Mouse (Mus musculus) liver (tissue): ENCODE measurements around the gene Atp1a1.

Experiments used
- DNase-seq: peaks from one replicate; pipeline ENCODE4 v3.0.0-alpha.2; 2020; ENCODE audit warnings: mixed read lengths

Gene Atp1a1

DNA sequence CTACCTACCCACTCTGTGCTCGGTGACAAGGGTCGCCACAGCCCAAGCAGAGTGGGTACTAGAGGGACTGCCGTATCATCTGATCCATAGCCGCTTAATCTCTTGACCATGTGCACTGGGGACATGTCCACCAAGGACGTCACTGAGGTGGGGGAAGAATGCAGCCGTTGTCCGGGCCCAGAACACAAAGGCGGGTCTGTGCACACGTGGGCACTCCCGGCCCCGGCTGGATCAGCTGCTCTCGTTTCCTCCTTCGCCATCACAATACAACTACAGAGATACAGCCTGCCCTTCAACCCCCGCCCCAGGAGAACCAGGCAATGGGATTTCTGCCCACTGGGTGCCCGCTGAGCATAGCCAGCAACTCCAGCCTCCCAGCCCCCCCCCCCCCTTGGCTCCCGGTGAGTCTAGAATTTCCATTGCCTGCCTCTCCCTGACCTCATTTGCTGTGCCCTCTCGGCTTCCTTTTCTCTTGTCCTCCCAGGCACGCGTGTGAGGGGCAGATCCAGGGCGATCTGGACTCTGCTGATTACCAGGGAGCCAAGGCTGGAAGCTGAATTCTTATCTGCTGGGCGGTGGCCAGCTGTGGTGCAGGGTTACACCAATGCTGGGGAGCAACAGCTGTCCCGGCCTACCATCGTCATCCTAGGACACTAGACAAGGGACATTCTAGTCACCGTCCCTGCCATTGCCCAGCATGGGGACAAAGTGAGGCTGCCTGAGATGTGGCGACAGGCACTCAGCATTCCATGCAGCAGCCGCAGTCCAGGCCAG, 52.8 kb downstream of the Atp1a1 start:
- peak; percentile 94 for DNase-seq

DNA sequence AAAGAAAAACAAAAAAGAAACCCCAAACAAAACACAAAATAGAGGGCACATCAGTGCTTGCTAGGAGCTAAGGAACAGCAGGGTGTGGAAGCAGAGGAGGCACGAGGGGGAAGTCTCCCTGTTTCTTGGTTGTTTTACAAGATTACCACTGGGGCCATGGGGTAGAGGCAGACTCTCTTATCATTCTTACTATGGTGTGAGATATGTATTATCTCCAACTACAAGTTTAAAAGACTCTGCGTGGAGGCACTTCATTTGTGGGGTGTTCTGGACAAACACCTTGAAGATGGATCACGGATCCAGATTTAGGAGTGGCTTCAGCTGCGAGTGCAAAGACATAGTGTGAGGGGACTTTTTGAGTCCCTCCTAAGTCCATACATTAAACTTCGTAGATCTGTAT, 54.7 kb downstream of the Atp1a1 start:
- peak; percentile 48 for DNase-seq

DNA sequence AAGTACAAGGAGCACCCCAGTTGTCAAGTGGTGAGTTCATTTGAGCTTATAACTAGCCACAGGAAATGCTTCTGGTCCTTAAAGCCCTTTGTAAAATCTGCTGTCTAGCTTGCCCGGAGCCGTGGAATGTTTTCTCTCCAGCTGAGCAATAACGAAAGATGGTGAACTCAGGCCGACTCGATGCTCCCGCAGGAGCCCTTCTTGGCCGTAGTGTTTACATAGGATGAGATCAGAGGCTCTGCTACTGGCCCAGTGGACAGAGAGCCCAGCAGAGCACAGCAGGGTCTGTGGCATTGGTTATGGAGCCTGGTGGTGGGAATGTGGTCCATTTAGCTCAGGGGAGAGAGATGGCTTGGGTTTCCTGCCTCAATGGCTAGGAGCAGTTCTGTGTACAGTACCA, 60.4 kb downstream of the Atp1a1 start:
- no peak for DNase-seq

DNA sequence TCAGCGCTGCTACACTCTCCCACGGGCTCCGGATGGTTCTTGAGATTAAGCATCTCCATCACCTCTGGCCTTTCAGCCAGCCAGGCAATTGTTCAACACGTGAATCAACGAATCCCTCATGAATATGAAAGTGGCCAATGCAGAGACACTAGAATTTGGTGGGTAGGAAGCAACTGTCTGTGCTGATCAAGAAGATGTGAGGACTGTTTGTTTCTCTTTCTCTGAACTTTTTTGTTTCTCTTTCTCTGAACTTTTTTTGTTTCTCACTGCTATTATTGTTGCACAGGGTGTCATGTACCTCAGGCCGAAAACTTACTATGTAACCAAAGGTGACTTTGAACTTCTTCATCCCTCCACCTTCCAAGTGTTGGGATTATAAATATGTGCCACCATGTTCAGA, 62.9 kb downstream of the Atp1a1 start:
- no peak for DNase-seq

DNA sequence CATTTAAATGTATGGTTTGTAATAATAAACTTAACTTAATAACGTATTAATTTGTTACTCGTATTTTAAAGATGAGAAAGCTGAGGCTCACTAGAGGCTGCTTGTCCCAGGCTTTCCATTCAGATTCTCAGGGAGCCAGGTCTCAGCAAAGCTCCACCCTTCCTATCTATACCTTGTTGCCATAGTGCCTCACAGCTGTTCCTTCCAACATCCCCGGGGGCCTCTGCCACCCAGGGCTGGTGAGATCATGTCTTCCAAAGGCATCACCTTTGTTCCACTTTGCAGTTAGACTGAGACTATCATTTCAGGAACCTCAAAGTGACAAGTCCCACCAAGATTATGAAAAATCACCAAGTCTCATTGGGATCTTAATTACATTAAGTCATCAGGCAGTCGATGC, 63.9 kb downstream of the Atp1a1 start:
- no peak for DNase-seq

DNA sequence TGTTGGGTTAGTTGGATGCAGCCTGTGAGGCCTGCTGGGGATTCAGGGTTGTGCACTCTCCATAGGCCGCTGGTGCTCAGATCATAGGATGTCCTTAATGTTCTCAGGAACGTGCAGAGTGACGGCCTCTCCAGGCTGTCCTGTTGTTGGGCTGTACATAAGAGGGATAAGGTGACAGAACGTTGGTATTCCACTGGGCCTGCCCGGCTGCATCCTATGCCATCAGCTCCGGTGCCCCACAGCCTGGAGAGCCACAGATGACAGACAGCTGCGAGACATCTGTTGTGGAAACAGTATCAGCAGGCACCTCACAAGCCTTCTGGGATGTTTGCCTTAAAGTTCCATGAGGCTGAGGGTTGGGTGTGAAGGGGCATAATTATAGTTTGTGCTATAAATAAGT, 68.2 kb downstream of the Atp1a1 start:
- DNase-seq, result no peak

DNA sequence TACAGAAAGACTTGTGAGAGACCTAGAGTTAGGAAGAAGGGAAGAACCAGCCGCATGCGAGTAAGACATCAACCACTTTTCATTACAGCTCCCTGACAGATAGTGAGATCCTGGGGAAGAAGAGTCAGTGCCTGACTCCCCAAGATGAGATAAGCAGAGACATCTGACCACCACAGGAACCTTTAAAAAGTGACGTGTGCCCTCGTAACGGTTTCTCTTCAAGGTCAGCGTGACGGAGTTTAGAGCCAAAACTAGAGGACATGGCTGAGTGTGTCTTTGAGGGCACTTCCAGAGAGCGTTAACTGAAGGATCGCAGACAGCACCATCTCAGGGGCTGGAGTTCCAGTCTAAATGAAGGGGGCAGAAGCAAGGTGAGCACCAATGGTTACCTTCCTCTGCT, 70.2 kb downstream of the Atp1a1 start:
- DNase-seq, result no peak

DNA sequence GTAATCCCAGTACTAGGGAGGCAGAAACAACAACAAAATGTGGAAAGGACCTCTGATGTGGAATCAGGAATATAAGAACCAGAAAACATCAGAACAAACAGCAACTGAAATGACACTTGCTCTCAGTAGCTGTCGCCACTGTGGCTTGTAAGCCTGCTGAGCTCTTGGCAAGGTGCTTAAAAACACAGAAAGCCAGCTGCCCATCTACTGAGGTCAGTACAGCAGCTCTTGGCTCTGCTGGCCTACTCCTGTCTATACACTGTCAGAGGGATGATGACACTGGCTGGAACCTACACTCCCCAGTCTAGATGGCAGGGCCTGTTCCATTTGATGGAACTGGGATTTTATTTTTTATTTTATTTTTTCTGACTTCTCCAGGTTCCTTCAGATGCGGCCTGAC, 71.1 kb downstream of the Atp1a1 start:
- DNase-seq, result no peak

DNA sequence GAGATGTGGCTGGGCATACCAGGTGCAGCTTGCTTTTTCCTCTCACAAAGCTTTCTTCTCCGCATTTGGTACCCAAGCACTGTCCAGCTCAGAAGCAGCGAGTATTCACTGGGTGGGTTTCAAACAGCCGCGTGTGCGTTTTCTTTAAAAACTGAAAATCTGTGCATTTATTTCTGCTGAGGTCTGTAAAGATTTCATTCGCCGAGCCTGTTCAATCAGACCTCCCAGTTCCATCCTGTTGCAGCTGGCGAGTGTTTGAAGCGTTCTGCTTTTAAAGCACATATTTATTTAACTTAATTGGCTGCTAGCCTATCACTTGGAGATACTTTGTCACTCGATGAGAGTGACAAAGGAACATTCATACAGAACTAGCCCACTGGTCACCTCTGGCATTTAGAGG, 73.6 kb downstream of the Atp1a1 start:
- no peak for DNase-seq

DNA sequence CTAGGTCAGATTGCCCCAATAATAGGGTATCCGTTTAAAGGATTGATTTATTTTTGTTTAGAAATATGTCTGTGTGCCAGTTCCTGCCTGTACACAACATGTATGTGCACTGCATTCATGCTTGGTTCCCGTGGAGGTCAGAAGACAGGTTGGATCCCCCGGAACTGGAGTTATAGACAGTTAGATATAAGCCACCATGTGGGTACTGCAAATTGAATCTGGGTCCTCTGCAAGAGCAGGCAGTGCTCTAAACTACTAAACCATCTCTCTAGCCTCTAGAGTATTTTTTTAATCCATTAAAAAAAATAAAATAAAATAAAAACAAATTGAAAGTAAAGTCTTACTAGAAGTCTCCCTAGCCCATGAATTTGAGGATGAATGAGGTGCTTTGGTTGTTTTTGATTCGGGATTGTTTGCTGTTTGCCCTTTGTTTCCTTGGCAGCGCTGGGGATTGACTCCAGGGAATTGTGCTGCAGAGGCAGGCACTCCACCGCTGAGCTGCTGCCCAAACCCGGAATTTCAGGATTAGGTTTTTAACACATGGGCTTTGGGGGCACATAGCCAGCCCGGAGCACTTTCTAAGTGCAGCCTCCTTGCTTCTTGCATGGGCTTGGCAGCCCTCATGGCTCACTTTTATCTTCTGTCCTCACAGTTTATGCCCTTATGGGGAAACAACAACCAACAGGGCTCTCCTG, 75.4 kb downstream of the Atp1a1 start:
- no peak for DNase-seq

DNA sequence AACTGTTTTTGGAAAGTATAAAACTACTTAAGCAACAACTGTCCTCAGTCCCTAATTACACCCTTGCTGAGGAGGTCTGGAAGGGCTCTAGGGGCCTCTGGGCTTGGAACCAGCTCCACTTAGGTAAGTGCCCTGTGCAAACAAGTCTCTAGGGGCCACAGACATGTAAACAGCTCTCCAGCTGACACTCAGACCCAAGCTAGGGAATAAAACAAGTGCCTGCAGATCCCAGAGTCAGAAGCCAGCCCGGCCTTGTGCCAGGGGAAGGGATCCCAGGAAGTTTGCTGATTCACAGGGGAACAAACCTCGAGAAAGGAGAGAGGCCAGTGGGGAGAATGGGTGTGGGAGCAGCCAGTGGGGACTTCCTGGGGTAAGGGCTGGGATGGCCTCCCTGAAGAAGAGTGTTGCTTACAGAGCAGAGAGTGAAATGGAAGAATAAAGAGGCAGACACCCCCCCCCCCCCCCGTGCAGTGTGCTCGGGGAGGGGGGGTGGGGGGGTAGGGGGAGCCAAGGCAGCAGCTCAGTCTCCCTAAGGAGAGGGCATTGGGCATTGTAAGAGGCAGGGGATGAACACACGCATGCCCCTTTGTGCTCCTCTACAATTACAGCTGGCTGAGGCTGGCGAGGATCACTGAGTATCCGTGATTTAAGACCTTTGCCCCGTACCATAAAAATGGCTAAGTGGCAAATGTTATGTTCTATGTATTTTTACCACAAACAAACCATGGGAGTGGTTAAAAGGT, 76.2 kb downstream of the Atp1a1 start:
- no peak for DNase-seq

DNA sequence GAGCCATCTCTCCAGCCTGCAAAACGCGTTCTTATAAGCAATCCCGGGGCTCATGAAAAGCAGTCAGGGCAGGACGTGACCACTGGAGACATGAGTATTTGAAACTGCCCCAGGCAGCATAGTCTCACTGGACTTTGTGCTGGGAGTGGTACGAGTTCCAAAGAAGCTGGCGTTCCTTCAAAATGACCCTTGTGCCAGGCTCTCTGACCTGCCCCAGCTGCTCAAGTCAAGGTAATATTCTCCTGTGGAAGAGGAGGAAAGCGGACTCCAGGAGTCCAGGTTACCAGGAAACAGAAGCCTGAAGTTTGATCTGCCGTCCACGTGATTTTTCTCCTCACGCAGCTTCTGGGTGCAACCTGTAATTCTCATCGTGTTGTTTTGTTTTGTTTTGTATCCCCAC, 77.9 kb downstream of the Atp1a1 start:
- DNase-seq, result no peak
